Mouse (Mus musculus): ENCODE results near the gene Rnpep.

DNA sequence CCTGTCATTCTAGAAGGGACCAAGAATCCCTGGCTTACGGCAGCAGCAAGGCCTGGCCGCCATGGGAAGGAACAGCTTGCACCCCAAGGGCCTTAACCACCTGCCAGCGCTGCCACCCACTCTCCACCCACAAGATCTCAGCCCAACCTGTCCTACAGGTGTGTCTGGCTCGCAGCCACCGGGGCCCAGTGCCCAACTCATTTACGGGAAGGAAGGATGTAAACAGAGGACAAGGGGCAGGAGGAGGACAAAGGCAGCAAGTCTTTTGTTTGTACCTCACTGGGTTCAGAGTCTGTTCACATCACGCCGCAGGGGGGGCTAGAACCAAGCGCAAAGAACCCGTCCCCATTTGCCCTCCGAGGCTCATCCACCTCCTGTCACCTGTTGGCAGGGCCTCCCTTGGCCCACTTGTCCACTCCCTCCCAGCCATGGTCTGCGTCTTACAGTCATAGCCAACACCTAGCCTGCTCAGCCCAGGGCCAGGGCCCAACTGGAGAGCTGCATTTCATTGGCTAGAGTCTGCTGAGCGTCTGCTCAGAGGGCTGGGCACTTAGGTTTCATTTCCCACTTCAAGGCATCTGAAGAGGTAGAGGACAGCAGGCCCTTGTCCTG, 56.4 kb downstream of the Rnpep start:
- no peak for TF ChIP-seq CTCF (IDR thresholded peaks at IDR 0.05; ENCODE audit: control insufficient read depth, insufficient read depth, insufficient replicate concordance, low read depth, low read length)
- no peak for TF ChIP-seq POLR2A (IDR thresholded peaks at IDR 0.05; ENCODE audit: control insufficient read depth, low read depth, low read length)

Data from testis, adult 2 months (tissue).